In genomic region chr11:99147041-99147919, GRCm38 (mm10) we compare ENCODE assay signal across 8 mouse cellular contexts. TPM values are rescaled to one million over a fixed set of nuclear protein-coding genes. Genes with fewer than 3 reads are reported as not detected.
DNase-seq lines count a peak whose midpoint lies in the region; ATAC-seq and TF ChIP-seq lines count a peak whose summit lies in the region.

No protein-coding gene starts in this region.

- H3K36me3 ChIP-seq in lung, embryonic 14.5 days (ENCODE audit: insufficient read depth): no peaks in the 10 kb centered on the region
- H3K36me3 ChIP-seq in forebrain, embryonic 11.5 days (ENCODE audit: control insufficient read depth, insufficient read depth, low read length): no peaks in the 10 kb centered on the region

- intact Hi-C loops in gastrocnemius, adult 2 months (cut with DNase I): no loop called here

- no peak for TF ChIP-seq CTCF in lung, embryonic 14.5 days (IDR thresholded peaks at IDR 0.05; ENCODE audit: low read depth)
- TF ChIP-seq CTCF in lung, adult 2 months (IDR thresholded peaks at IDR 0.05; ENCODE audit: insufficient read depth, low read length): no peak
- no peak for TF ChIP-seq CTCF in gastrocnemius, adult 2 months (IDR thresholded peaks at IDR 0.05)

- no peaks in the 10 kb centered on the region for H3K27me3 ChIP-seq in lung, embryonic 14.5 days (ENCODE audit: insufficient read depth, low read length)
- H3K27me3 ChIP-seq in forebrain, embryonic 11.5 days (ENCODE audit: control insufficient read depth, insufficient read depth, low read length): no peaks in the 10 kb centered on the region

- H3K9ac ChIP-seq in lung, embryonic 14.5 days: no peak overlapping the region; the same call in 1 of the 2 replicates
- H3K9ac ChIP-seq in forebrain, embryonic 11.5 days (ENCODE audit: low read length): no peak overlapping the region

- H3K4me1 ChIP-seq in lung, embryonic 14.5 days (ENCODE audit: insufficient read depth): peaks cover 41% of the 10 kb centered on the region
- peaks cover 13% of the 10 kb centered on the region for H3K4me1 ChIP-seq in lung, adult 2 months (ENCODE audit: control insufficient read depth, insufficient read depth, low read length)
- 0 out of 2 replicates have a peak, but pooled peaks cover 7% of the 10 kb centered on the region for H3K4me1 ChIP-seq in forebrain, embryonic 11.5 days (replicated peaks; ENCODE audit: control insufficient read depth, insufficient read depth, low read length)

- peak overlapping the region; percentile 94 for H3K27ac ChIP-seq in lung, embryonic 14.5 days (ENCODE audit: low read depth)
- peak overlapping the region; percentile 48 for H3K27ac ChIP-seq in forebrain, embryonic 11.5 days (ENCODE audit: low read depth, low read length)
- H3K27ac ChIP-seq in gastrocnemius, adult 2 months: no peak overlapping the region; the same call in 1 of the 2 replicates

- no peaks in the 10 kb centered on the region for H3K9me3 ChIP-seq in lung, embryonic 14.5 days (ENCODE audit: low read depth, low read length)
- no peaks in the 10 kb centered on the region for H3K9me3 ChIP-seq in forebrain, embryonic 11.5 days (ENCODE audit: control insufficient read depth, low read length)

- WGBS in lung, embryonic 14.5 days: 17% methylated on average over 17 of the region's 17 CpGs
- 33% methylated on average over 17 of the region's 17 CpGs for WGBS in lung, adult 2 months
- 61% methylated on average over 17 of the region's 17 CpGs for WGBS in forebrain, embryonic 11.5 days

- DNase-seq in lung, embryonic 14.5 days: peak; percentile 80
- no peak for DNase-seq in lung, adult 2 months
- DNase-seq in forebrain, embryonic 11.5 days (ENCODE audit: low spot score): no peak
- peak; percentile 82 for DNase-seq in layer of hippocampus, adult 9-11 months
- peak; percentile 74 for DNase-seq in naive thymus-derived CD4-positive, alpha-beta T cell, adult 2 months (ENCODE audit: low read depth)
- DNase-seq in gastrocnemius, adult 2 months: no peak
- no peak for DNase-seq in ovary, postnatal 10 days (ENCODE audit: low spot score)

- ATAC-seq in lung, embryonic 14.5 days (ENCODE audit: insufficient read depth): peak; percentile 58
- peak; percentile 47; the same call in 1 of the 2 replicates for ATAC-seq in forebrain, embryonic 11.5 days (replicated peaks; ENCODE audit: low FRiP score)
- no peak for ATAC-seq in cerebellum, adult (ENCODE audit: insufficient number of reproducible peaks, low FRiP score, low TSS enrichment)

- TF ChIP-seq POLR2A in lung, adult 2 months (IDR thresholded peaks at IDR 0.05; ENCODE audit: borderline replicate concordance, extremely low read depth, low read depth, low read length): no peak

- H3K4me3 ChIP-seq in lung, embryonic 14.5 days (ENCODE audit: low read depth, low read length): no peak overlapping the region
- H3K4me3 ChIP-seq in lung, adult 2 months (replicated peaks; ENCODE audit: extremely low read depth, low read depth, low read length): no peak overlapping the region
- no peak overlapping the region for H3K4me3 ChIP-seq in forebrain, embryonic 11.5 days (ENCODE audit: low read depth, low read length)
- no peak overlapping the region for H3K4me3 ChIP-seq in gastrocnemius, adult 2 months

- peak overlapping the region; percentile 29; the same call in 1 of the 2 replicates for H3K4me2 ChIP-seq in lung, embryonic 14.5 days
- no peak overlapping the region for H3K4me2 ChIP-seq in forebrain, embryonic 11.5 days (ENCODE audit: low read depth, low read length, severe bottlenecking)

RNA-seq across cellular contexts. Expression of gene Ccr7, which starts 7.6 kb away (rescaled TPM):
- polyA plus RNA-seq in lung, embryonic 14.5 days (2014; fragmentation: Nextera tagmentation; extraction: Ambion mirVana): 0.30 and 0.45 TPM in 2 replicates
- 15.5 and 19.7 TPM in 2 replicates for polyA plus RNA-seq in lung, adult 2 months (2012; rRNA removed)
- polyA plus RNA-seq in forebrain, embryonic 11.5 days (2014; fragmentation: Nextera tagmentation; extraction: Ambion mirVana): 0.31 TPM in 1 of 2 replicates, not detected in the other
- total RNA-seq in gastrocnemius, adult 2 months (2021): not detected

RNA-seq across cellular contexts. Expression of gene Tns4, which starts 58.2 kb away (rescaled TPM):
- 0.39 and 0.47 TPM in 2 replicates for polyA plus RNA-seq in lung, embryonic 14.5 days (2014; fragmentation: Nextera tagmentation; extraction: Ambion mirVana)
- polyA plus RNA-seq in lung, adult 2 months (2012; rRNA removed): 2.9 and 4.9 TPM in 2 replicates
- polyA plus RNA-seq in forebrain, embryonic 11.5 days (2014; fragmentation: Nextera tagmentation; extraction: Ambion mirVana): 0.27 and 0.65 TPM in 2 replicates
- under 1 TPM in 1 of 2 experiments, not detected in 1; 0.22 TPM for total RNA-seq in gastrocnemius, adult 2 months (2021)

Comparison
In these comparisons a context has a peak if more than half of its experiments do, and no peak if none do; other contexts are left out.
1. DNase-seq: peak in lung, embryonic 14.5 days (single experiment), layer of hippocampus, adult 9-11 months (single experiment) and naive thymus-derived CD4-positive, alpha-beta T cell, adult 2 months (single experiment); none in lung, adult 2 months (single experiment), forebrain, embryonic 11.5 days (single experiment), gastrocnemius, adult 2 months (single experiment) and ovary, postnatal 10 days (single experiment).
2. RNA of gene Ccr7, which starts 7.6 kb away (polyA plus RNA-seq): 15.5 to 19.7 TPM in lung, adult 2 months; 0.30 to 0.45 TPM in lung, embryonic 14.5 days and 0.31 TPM in forebrain, embryonic 11.5 days; every median in the first group is over 10 times any median in the second.